Mouse (Mus musculus): ENCODE measurements at regions not wholly inside any gene's neighbourhood (a gene's known extent, or its start where the extent isn't known, plus 50 kb on each side); places are given as distances from the start of the nearest gene placed in this dataset.
"Not testable (repeated sequence)": the region's sequence is repeated elsewhere in the genome, so short reads cannot be mapped to it uniquely, and the experiment has no call there.

GRCm38 (mm10) chr3:138609749-138610148, 83.8 kb downstream of the Eif4e start:
- no peak for DNase-seq (ENCODE audit: low spot score)

GRCm38 (mm10) chr3:138612884-138613653, 87.1 kb downstream of the Eif4e start:
- DNase-seq (ENCODE audit: low spot score), result no peak

GRCm38 (mm10) chr3:138613680-138614079, 87.7 kb downstream of the Eif4e start:
- DNase-seq (ENCODE audit: low spot score), result no peak

GRCm38 (mm10) chr3:138614899-138615298, 88.9 kb downstream of the Eif4e start:
- no peak for DNase-seq (ENCODE audit: low spot score)

- DNase-seq (ENCODE audit: low spot score), result no peak
Observed at GRCm38 (mm10) chr3:138620263-138620662, 94.3 kb downstream of the Eif4e start.

GRCm38 (mm10) chr3:138624128-138624527, 98.1 kb downstream of the Eif4e start:
- DNase-seq (ENCODE audit: low spot score), result no peak

- no peak for DNase-seq (ENCODE audit: low spot score)
Observed at GRCm38 (mm10) chr3:138626230-138626629, 100.3 kb downstream of the Eif4e start.

- DNase-seq (ENCODE audit: low spot score), result no peak
Observed at GRCm38 (mm10) chr3:138630231-138630630, 104.3 kb downstream of the Eif4e start.

- DNase-seq (ENCODE audit: low spot score), result no peak
Observed at GRCm38 (mm10) chr3:138632086-138632485, 106.1 kb downstream of the Eif4e start.

- DNase-seq (ENCODE audit: low spot score), result peak; percentile 8
Observed at GRCm38 (mm10) chr3:138642026-138642425, 100.0 kb upstream of the Tspan5 start.

- DNase-seq (ENCODE audit: low spot score), result no peak
Observed at GRCm38 (mm10) chr3:138643951-138644285, 98.1 kb upstream of the Tspan5 start.

GRCm38 (mm10) chr3:138644286-138644951, 97.6 kb upstream of the Tspan5 start:
- no peak for DNase-seq (ENCODE audit: low spot score)

GRCm38 (mm10) chr3:138645320-138645719, 96.7 kb upstream of the Tspan5 start:
- DNase-seq (ENCODE audit: low spot score), result no peak

GRCm38 (mm10) chr3:138649699-138650098, 92.3 kb upstream of the Tspan5 start:
- no peak for DNase-seq (ENCODE audit: low spot score)

GRCm38 (mm10) chr3:138650671-138651070, 91.3 kb upstream of the Tspan5 start:
- DNase-seq (ENCODE audit: low spot score), result not testable (repeated sequence)

- DNase-seq (ENCODE audit: low spot score), result no peak
Observed at GRCm38 (mm10) chr3:138651361-138652205, 90.4 kb upstream of the Tspan5 start.

- no peak for DNase-seq (ENCODE audit: low spot score)
Observed at GRCm38 (mm10) chr3:138652206-138652605, 89.8 kb upstream of the Tspan5 start.

GRCm38 (mm10) chr3:138652685-138653084, 89.3 kb upstream of the Tspan5 start:
- no peak for DNase-seq (ENCODE audit: low spot score)

- no peak for DNase-seq (ENCODE audit: low spot score)
Observed at GRCm38 (mm10) chr3:138653549-138654246, 88.3 kb upstream of the Tspan5 start.

GRCm38 (mm10) chr3:138654610-138655371, 87.2 kb upstream of the Tspan5 start:
- DNase-seq (ENCODE audit: low spot score), result no peak

GRCm38 (mm10) chr3:138655479-138655878, 86.5 kb upstream of the Tspan5 start:
- no peak for DNase-seq (ENCODE audit: low spot score)
